Mouse (Mus musculus) heart, adult 11 months (tissue): ENCODE measurements around the gene Ibtk.

ENCODE experiments used
- DNase-seq: peaks from one replicate; pipeline ENCODE4 v3.0.0; 2022

Ibtk gene

GRCm38 (mm10) chr9:85749142-85749921, at the start of gene Ibtk:
Gene Ibtk, minus strand, starts transcription at chr9:85749334.
- DNase-seq, result peak; percentile 100

GRCm38 (mm10) chr9:85791521-85791920, 42.4 kb upstream of the Ibtk start:
- peak; percentile 87 for DNase-seq

- no peak for DNase-seq
Measured at GRCm38 (mm10) chr9:85780249-85780648, 31.1 kb upstream of the Ibtk start.

- DNase-seq, result no peak
Measured at GRCm38 (mm10) chr9:85779458-85779857, 30.3 kb upstream of the Ibtk start.

- DNase-seq, result no peak
Measured at GRCm38 (mm10) chr9:85777544-85777943, 28.4 kb upstream of the Ibtk start.

- DNase-seq, result peak; percentile 73
Measured at GRCm38 (mm10) chr9:85772280-85772679, 23.1 kb upstream of the Ibtk start.

- DNase-seq, result no peak
Measured at GRCm38 (mm10) chr9:85771454-85771853, 22.3 kb upstream of the Ibtk start.

GRCm38 (mm10) chr9:85770369-85770768, 21.2 kb upstream of the Ibtk start:
- peak; percentile 56 for DNase-seq

- DNase-seq, result no peak
Measured at GRCm38 (mm10) chr9:85769057-85769789, 20.1 kb upstream of the Ibtk start.

GRCm38 (mm10) chr9:85767255-85767654, 18.1 kb upstream of the Ibtk start:
- DNase-seq, result no peak

GRCm38 (mm10) chr9:85762476-85762875, 13.3 kb upstream of the Ibtk start:
- DNase-seq, result no peak

GRCm38 (mm10) chr9:85750797-85751196, 1.7 kb upstream of the Ibtk start:
- DNase-seq, result no peak

- DNase-seq, result no peak
Measured at GRCm38 (mm10) chr9:85749922-85750509, 882 bp upstream of the Ibtk start.

GRCm38 (mm10) chr9:85748204-85749141, 661 bp downstream of the Ibtk start:
- no peak for DNase-seq

GRCm38 (mm10) chr9:85745566-85745965, 3.6 kb downstream of the Ibtk start:
- no peak for DNase-seq

GRCm38 (mm10) chr9:85743358-85743757, 5.8 kb downstream of the Ibtk start:
- DNase-seq, result no peak

GRCm38 (mm10) chr9:85742107-85742506, 7.0 kb downstream of the Ibtk start:
- no peak for DNase-seq

- DNase-seq, result no peak
Measured at GRCm38 (mm10) chr9:85739279-85739678, 9.9 kb downstream of the Ibtk start.

GRCm38 (mm10) chr9:85734821-85735220, 14.3 kb downstream of the Ibtk start:
- no peak for DNase-seq

GRCm38 (mm10) chr9:85724078-85724477, 25.1 kb downstream of the Ibtk start:
- no peak for DNase-seq

GRCm38 (mm10) chr9:85717336-85717735, 31.8 kb downstream of the Ibtk start:
- no peak for DNase-seq

- DNase-seq, result no peak
Measured at GRCm38 (mm10) chr9:85707302-85707701, 41.8 kb downstream of the Ibtk start.

- peak; percentile 80 for DNase-seq
Measured at GRCm38 (mm10) chr9:85701981-85702380, 47.2 kb downstream of the Ibtk start.
